Mouse (Mus musculus): ENCODE results near the gene Rab34.

Rab34 gene

DNA sequence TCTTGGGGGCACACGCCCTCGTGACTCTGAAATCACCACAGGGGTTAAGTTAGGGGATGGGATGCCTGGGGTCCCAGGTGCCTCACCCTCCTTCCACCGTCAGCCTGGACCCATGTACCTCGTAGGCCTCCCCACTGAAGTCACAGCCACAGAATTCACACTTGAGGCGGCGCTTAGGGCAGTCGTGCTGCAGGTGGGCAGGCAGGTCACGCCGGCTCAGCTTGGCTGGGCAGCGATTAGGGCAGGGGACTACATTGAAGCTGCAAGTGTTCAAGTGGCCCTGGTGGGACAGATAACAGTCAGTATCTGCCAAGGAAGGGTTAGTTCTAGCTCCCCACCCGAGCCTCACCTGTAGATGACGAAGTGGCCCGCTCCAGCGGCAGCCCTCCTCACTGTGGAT lies 27.1 kb upstream of the Rab34 start:
- TF ChIP-seq GATA4 (IDR thresholded peaks at IDR 0.05; ENCODE audit: insufficient replicate concordance, low read length), result no peak

GRCm38 (mm10) chr11:78161968-78162367 lies 26.3 kb upstream of the Rab34 start:
- TF ChIP-seq GATA4 (IDR thresholded peaks at IDR 0.05; ENCODE audit: insufficient replicate concordance, low read length), result no peak

- TF ChIP-seq GATA4 (IDR thresholded peaks at IDR 0.05; ENCODE audit: insufficient replicate concordance, low read length), result no peak
Measured at GRCm38 (mm10) chr11:78162504-78162903, 25.7 kb upstream of the Rab34 start.

- TF ChIP-seq GATA4 (IDR thresholded peaks at IDR 0.05; ENCODE audit: insufficient replicate concordance, low read length), result no peak
Measured at GRCm38 (mm10) chr11:78163045-78163444, 25.2 kb upstream of the Rab34 start.

- no peak for TF ChIP-seq GATA4 (IDR thresholded peaks at IDR 0.05; ENCODE audit: insufficient replicate concordance, low read length)
Measured at GRCm38 (mm10) chr11:78163681-78164603, 24.3 kb upstream of the Rab34 start.

- TF ChIP-seq GATA4 (IDR thresholded peaks at IDR 0.05; ENCODE audit: insufficient replicate concordance, low read length), result no peak
Measured at GRCm38 (mm10) chr11:78164604-78164923, 23.7 kb upstream of the Rab34 start.

DNA sequence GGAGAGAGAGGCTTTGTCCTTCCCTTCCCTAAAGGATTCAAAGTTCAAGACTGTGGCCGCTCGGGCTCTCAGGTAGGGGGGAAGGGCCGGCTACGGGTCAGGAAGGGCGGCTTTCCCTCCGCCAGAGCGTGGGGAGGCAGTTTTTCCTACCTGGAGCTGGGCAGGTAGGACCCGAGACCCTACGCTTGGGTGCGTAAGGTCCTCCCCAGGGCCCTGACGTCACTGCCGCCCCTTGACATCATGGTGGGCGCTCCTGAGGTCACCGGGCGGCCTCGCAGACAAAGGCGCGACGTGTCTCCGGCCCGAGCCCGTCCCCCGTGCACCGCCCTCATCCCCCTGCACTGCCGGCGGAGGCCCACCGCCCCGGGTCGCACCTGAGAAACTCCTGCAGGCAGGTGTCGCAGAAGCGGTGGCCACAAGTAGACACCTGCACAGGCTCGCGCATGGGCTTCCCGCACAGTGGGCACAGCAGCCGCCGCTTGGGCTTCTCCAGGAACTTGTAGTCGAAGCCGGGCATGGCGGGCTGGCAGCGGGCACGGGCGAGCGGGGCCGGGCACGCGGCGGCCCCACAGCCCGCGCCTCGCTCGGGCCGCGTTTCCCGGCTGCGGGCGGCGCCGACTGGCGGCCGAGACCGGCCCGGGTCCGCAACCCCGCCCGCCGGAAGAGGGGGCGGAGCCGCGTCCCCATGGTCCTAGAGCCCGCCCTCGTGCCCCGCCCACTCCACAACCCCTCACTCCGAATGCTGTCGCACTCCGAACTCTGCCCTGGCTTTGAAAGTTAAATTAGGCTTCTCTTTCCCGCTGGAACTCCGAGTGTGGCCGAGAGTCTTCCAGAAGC lies 23.1 kb upstream of the Rab34 start, which contains the start of gene Traf4:
Traf4 (minus strand) TSS at position 666 of the 837 bp plus-strand sequence.
- TF ChIP-seq GATA4 (IDR thresholded peaks at IDR 0.05; ENCODE audit: insufficient replicate concordance, low read length), result no peak

DNA sequence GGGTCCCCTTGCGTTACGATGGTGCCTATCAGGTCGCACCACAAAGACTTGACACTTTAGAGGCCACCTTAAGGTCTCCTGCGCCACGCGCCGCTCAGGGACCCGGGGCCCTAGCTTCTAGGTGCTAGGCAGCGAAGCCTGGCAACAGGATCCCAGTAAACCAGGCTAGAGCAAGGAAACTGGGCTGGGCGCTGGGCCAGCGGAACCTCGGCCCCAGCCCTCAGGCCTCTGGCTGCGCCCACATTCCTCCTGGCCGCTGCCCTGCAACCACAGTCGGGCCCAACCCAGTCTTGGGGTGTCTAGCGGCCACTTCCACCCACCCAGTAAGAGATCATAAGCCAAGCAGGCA lies 22.5 kb upstream of the Rab34 start:
- no peak for TF ChIP-seq GATA4 (IDR thresholded peaks at IDR 0.05; ENCODE audit: insufficient replicate concordance, low read length)

GRCm38 (mm10) chr11:78166161-78166560 lies 22.1 kb upstream of the Rab34 start:
- no peak for TF ChIP-seq GATA4 (IDR thresholded peaks at IDR 0.05; ENCODE audit: insufficient replicate concordance, low read length)

DNA sequence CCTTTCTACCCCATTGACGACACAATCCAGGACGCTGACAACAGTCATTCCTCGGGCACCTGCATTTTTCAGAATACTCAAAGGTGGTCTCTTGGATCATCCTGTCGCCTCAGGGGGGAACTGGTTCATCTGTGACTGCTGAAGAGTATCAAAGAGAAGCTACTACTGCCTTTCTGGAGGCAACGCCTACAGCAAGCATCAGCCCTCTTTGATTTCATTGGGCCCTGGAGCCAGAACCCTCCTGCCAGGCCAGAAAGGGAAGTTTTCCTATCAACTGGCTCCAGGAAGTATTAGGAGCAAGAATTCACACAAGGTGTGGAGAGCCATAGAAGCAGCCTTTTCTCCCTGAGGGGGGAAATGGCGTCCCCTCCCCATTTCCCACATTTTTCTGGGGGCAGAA lies 21.6 kb upstream of the Rab34 start:
- no peak for TF ChIP-seq GATA4 (IDR thresholded peaks at IDR 0.05; ENCODE audit: insufficient replicate concordance, low read length)

DNA sequence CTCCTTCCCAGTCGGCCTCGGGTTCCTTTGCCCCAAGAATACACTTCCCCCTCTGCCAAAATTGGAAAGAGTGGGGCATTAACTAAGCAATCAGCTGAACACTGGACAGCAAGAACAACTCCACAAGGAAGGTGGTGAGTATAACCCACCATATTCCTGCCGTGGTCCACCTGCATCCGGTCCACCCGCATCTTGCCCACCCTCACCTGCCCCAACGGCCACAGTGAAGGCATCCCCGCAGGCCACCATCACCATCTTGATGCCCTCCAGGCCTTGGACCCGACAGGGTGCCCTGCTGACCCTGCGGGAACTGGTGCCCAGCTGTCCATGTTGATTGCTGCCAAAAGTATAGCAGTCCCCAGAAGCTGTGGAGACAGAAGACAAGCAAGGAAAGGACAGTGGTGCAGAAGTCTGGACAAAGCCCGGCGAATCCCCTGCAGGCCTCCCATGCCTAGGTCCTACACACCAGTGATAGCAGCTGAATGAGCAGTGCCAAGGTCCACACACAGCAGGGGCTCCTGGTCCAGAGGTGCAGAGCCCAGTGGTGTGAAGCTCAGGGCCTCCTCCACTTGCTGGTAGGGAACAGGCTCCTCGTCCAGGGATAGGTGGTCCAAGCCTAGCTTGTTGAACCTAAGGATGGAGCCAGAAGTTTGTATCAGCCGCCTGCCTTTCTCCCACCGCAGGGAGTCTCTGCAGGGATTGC lies 20.8 kb upstream of the Rab34 start:
- TF ChIP-seq GATA4 (IDR thresholded peaks at IDR 0.05; ENCODE audit: insufficient replicate concordance, low read length), result no peak

GRCm38 (mm10) chr11:78168541-78169468 lies 19.4 kb upstream of the Rab34 start:
- no peak for TF ChIP-seq GATA4 (IDR thresholded peaks at IDR 0.05; ENCODE audit: insufficient replicate concordance, low read length)

DNA sequence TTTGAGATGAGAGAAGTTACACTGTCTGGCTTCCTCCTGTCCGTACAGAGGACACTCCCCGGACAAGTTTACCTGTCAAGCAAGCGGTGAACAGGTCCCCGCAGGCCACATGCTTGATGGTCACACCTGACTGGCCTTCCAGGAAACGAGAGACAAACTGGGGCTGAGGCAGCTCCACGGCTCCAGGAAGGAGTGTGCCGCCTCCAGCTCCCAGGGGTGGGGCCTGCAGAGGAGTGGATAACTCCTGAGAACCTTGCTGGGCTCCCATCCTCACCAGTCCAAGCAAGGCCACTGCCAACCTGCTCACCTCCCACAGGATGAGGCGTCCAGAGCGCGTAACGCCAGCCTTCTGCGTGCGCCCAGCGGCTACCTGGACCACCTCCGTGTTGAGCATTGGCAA lies 17.9 kb upstream of the Rab34 start:
- no peak for TF ChIP-seq GATA4 (IDR thresholded peaks at IDR 0.05; ENCODE audit: insufficient replicate concordance, low read length)

GRCm38 (mm10) chr11:78171328-78171727 lies 16.9 kb upstream of the Rab34 start:
- TF ChIP-seq GATA4 (IDR thresholded peaks at IDR 0.05; ENCODE audit: insufficient replicate concordance, low read length), result no peak
